Mouse (Mus musculus) brain, embryonic 14.5 days (tissue): ENCODE measurements around the gene Rab5c.

Source experiments
- CTCF ChIP-seq: fragments of 200-500 bp; IDR thresholded peaks from 2 replicates; pipeline ENCODE4 v1.5.1; 2012; ENCODE audit warnings: inconsistent platforms, mild to moderate bottlenecking, moderate library complexity, borderline replicate concordance; ENCODE audit not compliant: insufficient read depth, insufficient read length; ENCODE audit errors: extremely low read depth
- POLR2A ChIP-seq: fragments of 200-500 bp; IDR thresholded peaks from 2 replicates; pipeline ENCODE4 v1.6.1; 2012; ENCODE audit warnings: mild to moderate bottlenecking, inconsistent platforms, borderline replicate concordance; ENCODE audit not compliant: poor library complexity, insufficient read depth, insufficient read length, severe bottlenecking; ENCODE audit errors: extremely low read depth

DNA sequence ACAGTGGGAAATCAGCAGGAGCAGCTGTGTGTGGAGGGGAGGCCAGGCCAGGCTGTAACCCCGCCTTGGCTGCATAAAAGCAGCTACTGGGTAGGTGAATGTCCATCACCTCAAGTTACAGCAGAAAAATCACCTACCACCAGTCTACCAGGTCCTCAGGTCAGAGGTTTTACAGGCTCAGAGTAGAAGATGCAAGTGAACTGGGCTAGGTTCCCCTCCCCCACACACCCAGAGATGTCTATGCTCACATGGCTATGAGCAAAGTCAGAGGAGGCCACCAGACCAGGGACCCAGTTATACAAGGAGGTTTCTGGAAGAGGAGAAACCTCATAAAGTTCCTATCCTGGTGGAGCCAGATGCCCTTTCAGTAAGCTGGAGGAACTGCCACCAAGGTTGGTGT lies 67.0 kb downstream of the Rab5c start:
- TF ChIP-seq POLR2A (no peak), CTCF (no peak)
